11 mouse cellular contexts compared by ENCODE assay signal in genomic region chr2:160525301-160526205, GRCm38 (mm10).
DNase-seq lines count a peak whose midpoint lies in the region; ATAC-seq and TF ChIP-seq lines count a peak whose summit lies in the region.
"Had no signal": no experiment of that assay in that cellular context is flagged by ENCODE, and none has a peak within 500 bp of the region (broad histone marks: within the 10 kb centered on the region; RNA-seq: fewer than 3 reads in every experiment).

No protein-coding gene starts in this region.

- 73% methylated on average over 9 of the region's 9 CpGs for WGBS in limb, embryonic 14.5 days

- DNase-seq in gastrocnemius, adult 2 months = no peak
- DNase-seq in gastrocnemius, postnatal 10 days = no peak
- DNase-seq in A20 (ENCODE audit: low read depth, low spot score) = peak; percentile 30
- peak; percentile 35 for DNase-seq in brain, adult 2 months (ENCODE audit: low read depth, low spot score)
- peak; percentile 13 for DNase-seq in limb, embryonic 14.5 days (ENCODE audit: low spot score)
- no peak for DNase-seq in left cerebral cortex, adult 8-10 months (ENCODE audit: low spot score in 2 of 2)
- DNase-seq in right cerebral cortex, adult 18-20 months = no peak
- DNase-seq: cerebellum, adult 9-10 months; gastrocnemius, postnatal 36 days had no signal

- H3K27me3 ChIP-seq in limb, embryonic 14.5 days (ENCODE audit: control insufficient read depth, insufficient read depth, low read length) = no peaks in the 10 kb centered on the region

- 0 out of 2 replicates have a peak, but pooled peaks have one; percentile 30 for ATAC-seq in limb, embryonic 14.5 days (ENCODE audit: low FRiP score, low read depth)
- ATAC-seq in CD4-positive, CD25-positive, alpha-beta regulatory T cell, adult 4 months = no peak

- H3K4me3 ChIP-seq in gastrocnemius, adult 2 months = no peak overlapping the region
- no peak overlapping the region for H3K4me3 ChIP-seq in limb, embryonic 14.5 days (replicated peaks; ENCODE audit: low read length)
- H3K4me3 ChIP-seq: midbrain, embryonic 10.5 days had no signal

- TF ChIP-seq CTCF in gastrocnemius, adult 2 months (IDR thresholded peaks at IDR 0.05) = peak; percentile 2; the same call in 1 of the 2 replicates

- no peaks in the 10 kb centered on the region for H3K36me3 ChIP-seq in limb, embryonic 14.5 days (ENCODE audit: control insufficient read depth, insufficient read depth, low read length)
- H3K36me3 ChIP-seq: midbrain, embryonic 10.5 days had no signal

- TF ChIP-seq POLR2A in limb, embryonic 14.5 days (IDR thresholded peaks at IDR 0.05; ENCODE audit: borderline replicate concordance, extremely low read depth, insufficient read depth, insufficient read length) = no peak

- H3K4me1 ChIP-seq in limb, embryonic 14.5 days (ENCODE audit: control insufficient read depth, insufficient read depth, low read length) = peaks cover 10% of the 10 kb centered on the region

- no peak overlapping the region for H3K9ac ChIP-seq in limb, embryonic 14.5 days (ENCODE audit: low read depth, low read length, severe bottlenecking)

- H3K4me2 ChIP-seq in limb, embryonic 14.5 days (replicated peaks; ENCODE audit: low read depth, low read length, severe bottlenecking) = no peak overlapping the region

- no peaks in the 10 kb centered on the region for H3K9me3 ChIP-seq in limb, embryonic 14.5 days (ENCODE audit: control insufficient read depth, low read length)
- H3K9me3 ChIP-seq: midbrain, embryonic 10.5 days had no signal

- intact Hi-C loops in gastrocnemius, adult 2 months (cut with DNase I) = no loop called here

- H3K27ac ChIP-seq in gastrocnemius, adult 2 months = no peak overlapping the region
- no peak overlapping the region for H3K27ac ChIP-seq in limb, embryonic 14.5 days (replicated peaks; ENCODE audit: low read depth, low read length)

Comparison
In these comparisons a context has a peak if more than half of its experiments do, and no peak if none do; other contexts are left out.
1. DNase-seq: peak in A20 (single experiment), brain, adult 2 months (single experiment) and limb, embryonic 14.5 days (single experiment); none in gastrocnemius, adult 2 months (single experiment), gastrocnemius, postnatal 10 days (single experiment), left cerebral cortex, adult 8-10 months (0 of 2) and right cerebral cortex, adult 18-20 months (single experiment).